Mouse (Mus musculus) embryonic facial prominence, embryonic 12.5 days (tissue): ENCODE results near the gene Arhgap22. TPM values are rescaled to one million over a fixed set of nuclear protein-coding genes. Genes with fewer than 3 reads are reported as not detected.

Experiments used
- ATAC-seq: fragments of 200-750 bp; cut with Nextera tagmentation; 2 replicates; pipeline ENCODE4 v1.8.0; 2017; ENCODE audit not compliant: insufficient number of reproducible peaks, insufficient read depth, low FRiP score, low TSS enrichment
- H3K27ac ChIP-seq: fragments of 300-500 bp; sonication (generic); 2 replicates; pipeline ENCODE4 v1.5.1; 2016; ENCODE audit warnings: mild to moderate bottlenecking
- H3K27me3 ChIP-seq: fragments of 300-500 bp; sonication (generic); 2 replicates; pipeline ENCODE4 v1.6.1; 2016; ENCODE audit warnings: mild to moderate bottlenecking, moderate library complexity
- H3K36me3 ChIP-seq: fragments of 300-500 bp; sonication (generic); 2 replicates; pipeline ENCODE4 v1.6.1; 2016; ENCODE audit warnings: mild to moderate bottlenecking
- H3K4me1 ChIP-seq: fragments of 300-500 bp; sonication (generic); 2 replicates; pipeline ENCODE4 v1.6.1; 2016
- H3K4me2 ChIP-seq: fragments of 300-500 bp; sonication (generic); replicated peaks from 2 replicates; pipeline ENCODE4 v1.6.1; 2016; ENCODE audit warnings: mild to moderate bottlenecking, moderate library complexity
- H3K4me3 ChIP-seq: fragments of 300-500 bp; sonication (generic); 2 replicates; pipeline ENCODE4 v1.5.1; 2016; ENCODE audit warnings: mild to moderate bottlenecking
- H3K9ac ChIP-seq: fragments of 300-500 bp; sonication (generic); 2 replicates; pipeline ENCODE4 v1.6.1; 2016; ENCODE audit warnings: mild to moderate bottlenecking, moderate library complexity
- H3K9me3 ChIP-seq: fragments of 300-500 bp; sonication (generic); 2 replicates; pipeline ENCODE4 v1.6.1; 2016; ENCODE audit warnings: mild to moderate bottlenecking, moderate library complexity
- WGBS: fragments of 180-500 bp; shearing (Covaris S2); methylation state at CpG from one replicate; pipeline ENCODE4 v1.1.7; 2016; 5-methylcytosine and 5-hydroxymethylcytosine counted together
- polyA plus RNA-seq: library from polyadenylated mRNA; unstranded; fragments of >200 nt; fragmentation: Nextera tagmentation; extraction: Ambion mirVana; gene quantifications from 2 replicates; pipeline ENCODE4 v1.2.1, GENCODE M21; 2016

Gene Arhgap22
- polyA plus RNA-seq, 1 experiment from 2014 or later, result 4.5 TPM

DNA sequence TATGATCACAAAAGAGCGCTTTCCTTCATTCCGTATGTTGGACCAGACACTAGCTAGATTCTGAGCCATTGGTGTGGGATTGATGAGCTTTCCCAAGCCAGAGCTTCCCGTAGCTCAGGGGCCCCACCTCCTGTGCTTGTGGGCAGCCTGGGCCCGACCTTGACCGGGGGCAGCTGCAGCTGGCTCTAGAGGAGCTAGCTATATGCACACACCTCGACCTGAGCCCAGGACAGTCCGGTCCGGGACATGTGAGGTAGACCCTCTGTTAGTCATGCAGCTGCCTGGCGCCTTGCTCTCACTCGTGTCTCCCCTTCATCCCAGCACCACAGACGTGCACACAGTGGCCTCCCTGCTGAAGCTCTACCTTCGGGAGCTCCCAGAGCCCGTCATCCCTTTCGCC, 148.3 kb downstream of the Arhgap22 start:
- H3K27me3 ChIP-seq, result no peaks in the 10 kb centered on the region
- peaks cover 22% of the 10 kb centered on the region for H3K4me1 ChIP-seq
- no peaks in the 10 kb centered on the region for H3K36me3 ChIP-seq
- 63% methylated on average over 14 of the region's 14 CpGs for whole genome bisulfite sequencing
- ATAC-seq, result no peak
- H3K4me3 ChIP-seq, result no peak overlapping the region
- H3K9me3 ChIP-seq, result no peaks in the 10 kb centered on the region
- H3K4me2 ChIP-seq, result no peak overlapping the region
- no peak overlapping the region for H3K27ac ChIP-seq
- no peak overlapping the region for H3K9ac ChIP-seq

- Histone ChIP-seq H3K9me3 (no peaks in the 10 kb centered on the region), H3K27ac (no peak overlapping the region)
- WGBS, result 24% methylated on average over 10 of the region's 10 CpGs
These were observed 149.0 kb downstream of the Arhgap22 start for GRCm38 (mm10) chr14:33362807-33363206.

DNA sequence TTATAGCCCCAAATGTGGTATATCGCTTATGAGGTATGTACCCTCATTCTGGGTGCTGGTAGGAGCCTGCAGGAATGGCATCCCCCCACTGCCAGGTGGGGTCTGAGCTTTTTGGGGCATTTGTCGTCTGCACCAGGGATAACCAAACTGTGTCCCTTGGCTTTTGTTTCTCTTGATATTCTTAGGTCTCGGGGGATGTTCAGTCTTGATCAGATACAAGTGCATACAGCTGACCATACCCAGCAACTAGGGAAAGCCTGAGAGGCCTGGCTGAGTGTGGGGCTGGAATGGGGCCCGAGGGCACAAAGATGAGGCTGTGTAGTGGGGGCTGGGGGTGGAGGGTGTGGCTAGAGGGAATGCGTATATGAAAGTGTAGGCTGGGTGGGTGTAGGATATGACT, 149.8 kb downstream of the Arhgap22 start:
- H3K36me3 ChIP-seq, result no peaks in the 10 kb centered on the region

More at GRCm38 (mm10) chr14:33362807-33363206, 149.0 kb downstream of the Arhgap22 start:
- no peaks in the 10 kb centered on the region for H3K36me3 ChIP-seq
- H3K9ac ChIP-seq, result no peak overlapping the region
- H3K4me3 ChIP-seq, result no peak overlapping the region
- ATAC-seq, result no peak
- no peak overlapping the region; the same call in 1 of the 2 replicates for H3K4me2 ChIP-seq
- H3K4me1 ChIP-seq, result peaks cover 22% of the 10 kb centered on the region
- no peaks in the 10 kb centered on the region for H3K27me3 ChIP-seq

DNA sequence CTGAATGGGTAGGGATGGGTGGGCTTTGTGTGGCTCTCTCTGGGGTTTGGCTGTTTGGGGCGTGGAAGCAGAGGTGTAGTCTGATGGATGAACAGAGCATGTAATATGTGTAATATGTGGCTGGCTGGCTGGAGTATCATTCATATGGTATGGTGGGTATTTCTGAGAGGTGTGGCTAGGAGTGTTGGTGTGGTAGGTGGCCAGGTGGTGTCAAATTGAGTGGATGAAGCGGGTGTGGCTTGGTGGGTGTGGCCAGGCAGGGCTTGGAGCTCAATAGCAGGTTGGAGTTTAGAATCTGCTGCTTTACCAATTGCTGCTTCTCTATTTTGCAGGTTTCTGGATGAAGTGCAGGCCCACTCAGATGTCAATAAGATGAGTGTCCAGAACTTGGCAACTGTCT, 150.2 kb downstream of the Arhgap22 start:
- Histone ChIP-seq H3K27me3 (no peaks in the 10 kb centered on the region), H3K36me3 (no peaks in the 10 kb centered on the region), H3K4me3 (no peak overlapping the region), H3K27ac (no peak overlapping the region), H3K4me1 (peaks cover 22% of the 10 kb centered on the region), H3K4me2 (no peak overlapping the region), H3K9me3 (no peaks in the 10 kb centered on the region), H3K9ac (no peak overlapping the region)
- WGBS, result 77% methylated on average over 2 of the region's 2 CpGs
- ATAC-seq, result no peak

More for the DNA sequence above, 149.8 kb downstream of the Arhgap22 start:
- no peak overlapping the region for H3K4me2 ChIP-seq
- H3K9me3 ChIP-seq, result no peaks in the 10 kb centered on the region
- no peak overlapping the region for H3K4me3 ChIP-seq
- H3K9ac ChIP-seq, result no peak overlapping the region
- ATAC-seq, result no peak
- H3K27ac ChIP-seq, result no peak overlapping the region
- no peaks in the 10 kb centered on the region for H3K27me3 ChIP-seq
- H3K4me1 ChIP-seq, result peaks cover 22% of the 10 kb centered on the region
- 79% methylated on average over 5 of the region's 5 CpGs for WGBS

DNA sequence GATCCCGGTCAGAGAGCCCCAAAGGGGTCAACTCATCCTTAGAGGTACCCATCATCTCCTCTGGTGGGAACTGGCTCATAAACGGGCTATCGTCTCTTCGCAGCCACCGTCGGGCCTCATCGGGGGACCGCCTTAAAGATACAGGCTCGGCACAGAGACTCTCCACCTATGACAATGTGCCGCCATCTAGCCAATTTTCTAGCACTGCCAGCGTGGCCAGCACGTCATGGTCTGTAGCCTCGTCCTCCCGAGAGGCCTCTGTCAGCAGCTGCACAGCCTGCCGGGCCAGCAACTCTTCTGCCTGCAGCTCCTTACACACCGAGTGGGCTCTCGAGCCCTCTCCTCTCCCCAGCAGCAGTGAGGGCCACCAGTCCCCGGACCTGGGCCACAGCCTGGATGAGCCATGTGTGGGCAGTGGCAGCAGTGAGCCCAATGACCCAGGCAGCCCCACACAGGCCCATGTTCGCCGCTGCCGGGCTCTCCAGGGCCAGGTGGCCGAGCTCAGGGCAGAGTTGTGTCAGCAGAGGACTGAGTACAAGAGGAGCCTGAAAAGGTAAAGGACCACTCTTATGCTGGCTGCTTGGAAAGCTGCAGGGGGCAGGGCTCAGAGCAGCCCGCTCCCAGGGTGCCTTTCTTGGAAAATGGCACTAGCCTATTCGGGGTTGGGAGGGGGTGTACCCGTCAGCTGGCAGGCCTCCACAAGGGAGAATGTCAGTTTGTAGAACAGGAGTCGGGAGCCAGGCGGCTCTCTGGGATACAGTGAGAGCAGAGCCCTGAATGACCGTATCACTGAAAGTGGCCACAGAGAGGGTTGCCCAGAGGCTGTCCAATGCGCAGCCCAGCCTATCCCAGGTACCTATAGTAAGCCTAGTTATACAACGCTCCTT, 153.3 kb downstream of the Arhgap22 start:
- ATAC-seq, result no peak
- H3K9me3 ChIP-seq, result no peaks in the 10 kb centered on the region
- no peak overlapping the region for H3K4me2 ChIP-seq
- H3K36me3 ChIP-seq, result no peaks in the 10 kb centered on the region
- 80% methylated on average over 30 of the region's 30 CpGs for WGBS
- no peaks in the 10 kb centered on the region for H3K27me3 ChIP-seq
- no peak overlapping the region for H3K4me3 ChIP-seq
- H3K27ac ChIP-seq, result no peak overlapping the region
- no peak overlapping the region for H3K9ac ChIP-seq
- peaks cover 17% of the 10 kb centered on the region for H3K4me1 ChIP-seq

DNA sequence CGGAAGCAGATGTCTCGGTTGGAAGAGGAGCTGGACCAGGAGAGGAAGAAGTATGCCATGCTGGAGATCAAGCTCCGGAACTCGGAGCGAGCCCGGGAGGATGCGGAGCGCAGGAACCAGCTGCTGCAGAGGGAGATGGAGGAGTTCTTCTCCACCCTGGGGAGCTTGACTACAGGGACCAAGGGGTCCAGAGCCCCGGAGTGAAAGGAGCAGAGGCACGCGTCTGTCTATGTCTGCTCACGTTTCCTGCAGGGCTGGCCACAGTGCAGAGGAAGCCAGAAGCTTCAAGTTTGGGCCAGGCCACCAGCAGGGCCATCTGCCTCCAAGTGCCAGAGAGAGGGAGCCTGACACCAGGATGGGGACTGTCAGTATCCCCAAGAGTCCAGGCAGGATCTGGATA, 155.5 kb downstream of the Arhgap22 start:
- Histone ChIP-seq H3K9ac (no peak overlapping the region), H3K4me3 (no peak overlapping the region), H3K9me3 (no peaks in the 10 kb centered on the region), H3K4me2 (no peak overlapping the region), H3K27ac (no peak overlapping the region), H3K36me3 (no peaks in the 10 kb centered on the region), H3K4me1 (0 out of 2 replicates have a peak, but pooled peaks cover 7% of the 10 kb centered on the region), H3K27me3 (no peaks in the 10 kb centered on the region)
- 85% methylated on average over 12 of the region's 12 CpGs for WGBS
- ATAC-seq, result no peak

- Histone ChIP-seq H3K27ac (no peak overlapping the region), H3K4me3 (no peak overlapping the region), H3K27me3 (no peaks in the 10 kb centered on the region), H3K9ac (no peak overlapping the region), H3K4me1 (0 out of 2 replicates have a peak, but pooled peaks cover 7% of the 10 kb centered on the region), H3K4me2 (peak overlapping the region; percentile 25), H3K36me3 (no peaks in the 10 kb centered on the region), H3K9me3 (no peaks in the 10 kb centered on the region)
- WGBS, result 13% methylated on average over 7 of the region's 7 CpGs
- ATAC-seq, result peak; percentile 72
These were observed 156.2 kb downstream of the Arhgap22 start for GRCm38 (mm10) chr14:33370056-33370455.

- peak; percentile 48; the same call in 1 of the 2 replicates for ATAC-seq
- Histone ChIP-seq H3K4me2 (no peak overlapping the region), H3K27ac (no peak overlapping the region), H3K36me3 (no peaks in the 10 kb centered on the region), H3K9ac (no peak overlapping the region), H3K27me3 (no peaks in the 10 kb centered on the region), H3K4me1 (0 out of 2 replicates have a peak, but pooled peaks cover 7% of the 10 kb centered on the region), H3K9me3 (no peaks in the 10 kb centered on the region), H3K4me3 (no peak overlapping the region)
- 17% methylated on average over 3 of the region's 3 CpGs for WGBS
These were observed 157.4 kb downstream of the Arhgap22 start for GRCm38 (mm10) chr14:33371248-33371647.

DNA sequence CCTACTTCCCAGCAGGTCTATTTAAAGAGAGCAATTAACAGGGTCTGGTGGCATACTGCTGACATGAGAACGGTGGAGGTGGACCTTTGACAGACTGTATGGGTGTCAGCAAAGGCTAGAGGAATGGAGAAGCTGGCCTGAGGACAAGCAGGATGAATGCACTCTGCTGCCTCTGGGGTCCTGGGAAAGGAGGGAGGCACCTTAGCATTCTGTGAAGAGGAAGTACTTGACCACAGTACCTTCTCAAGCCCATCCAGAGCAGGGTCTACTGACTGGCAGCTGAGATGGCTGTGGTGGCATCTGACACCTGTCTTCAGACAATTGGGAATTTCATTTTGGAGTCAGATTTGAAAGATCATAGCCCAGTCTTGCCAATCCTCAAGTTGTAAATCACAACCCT, 159.4 kb downstream of the Arhgap22 start:
- no peak for ATAC-seq
- peaks cover 3% of the 10 kb centered on the region; the same call in 1 of the 2 replicates for H3K36me3 ChIP-seq
- H3K9me3 ChIP-seq, result no peaks in the 10 kb centered on the region
- H3K4me2 ChIP-seq, result no peak overlapping the region
- no peak overlapping the region for H3K9ac ChIP-seq
- H3K4me1 ChIP-seq, result 0 out of 2 replicates have a peak, but pooled peaks cover 7% of the 10 kb centered on the region
- WGBS, result 56% methylated on average over 1 of the region's 1 CpGs
- no peak overlapping the region for H3K4me3 ChIP-seq
- H3K27me3 ChIP-seq, result no peaks in the 10 kb centered on the region
- no peak overlapping the region for H3K27ac ChIP-seq

DNA sequence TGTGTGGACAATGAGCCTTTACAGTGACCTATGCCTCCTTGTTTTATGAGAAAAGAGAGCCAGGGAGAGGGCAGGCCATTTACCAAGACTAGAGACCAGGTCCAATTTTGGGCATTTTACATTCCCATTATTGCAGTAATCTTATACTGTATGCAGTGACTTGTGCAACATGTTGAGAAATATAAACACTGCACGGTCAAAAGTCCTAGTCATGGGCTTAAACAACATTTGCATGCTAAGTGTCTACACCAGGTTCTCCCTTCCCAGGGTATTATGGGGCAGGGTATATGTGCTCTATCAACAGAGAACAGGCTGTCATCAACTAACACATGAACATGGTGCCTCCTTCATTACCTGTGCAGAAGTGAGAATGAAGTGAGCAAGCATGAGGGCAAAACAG, 160.3 kb downstream of the Arhgap22 start:
- no peak overlapping the region for H3K4me3 ChIP-seq
- H3K36me3 ChIP-seq, result peaks cover 3% of the 10 kb centered on the region; the same call in 1 of the 2 replicates
- ATAC-seq, result no peak
- WGBS, result 78% methylated on average over 1 of the region's 1 CpGs
- no peaks in the 10 kb centered on the region for H3K27me3 ChIP-seq
- no peak overlapping the region for H3K4me2 ChIP-seq
- H3K9me3 ChIP-seq, result no peaks in the 10 kb centered on the region
- H3K9ac ChIP-seq, result no peak overlapping the region
- 0 out of 2 replicates have a peak, but pooled peaks cover 7% of the 10 kb centered on the region for H3K4me1 ChIP-seq
- no peak overlapping the region for H3K27ac ChIP-seq

- H3K9me3 ChIP-seq, result no peaks in the 10 kb centered on the region
- H3K4me3 ChIP-seq, result no peak overlapping the region
- no peaks in the 10 kb centered on the region for H3K4me1 ChIP-seq
- WGBS, result 90% methylated on average over 3 of the region's 3 CpGs
- no peak overlapping the region for H3K27ac ChIP-seq
- H3K4me2 ChIP-seq, result no peak overlapping the region
- no peak for ATAC-seq
- H3K36me3 ChIP-seq, result peaks cover 15% of the 10 kb centered on the region
- no peaks in the 10 kb centered on the region for H3K27me3 ChIP-seq
- no peak overlapping the region for H3K9ac ChIP-seq
These were observed 163.4 kb downstream of the Arhgap22 start for GRCm38 (mm10) chr14:33377211-33377610.

DNA sequence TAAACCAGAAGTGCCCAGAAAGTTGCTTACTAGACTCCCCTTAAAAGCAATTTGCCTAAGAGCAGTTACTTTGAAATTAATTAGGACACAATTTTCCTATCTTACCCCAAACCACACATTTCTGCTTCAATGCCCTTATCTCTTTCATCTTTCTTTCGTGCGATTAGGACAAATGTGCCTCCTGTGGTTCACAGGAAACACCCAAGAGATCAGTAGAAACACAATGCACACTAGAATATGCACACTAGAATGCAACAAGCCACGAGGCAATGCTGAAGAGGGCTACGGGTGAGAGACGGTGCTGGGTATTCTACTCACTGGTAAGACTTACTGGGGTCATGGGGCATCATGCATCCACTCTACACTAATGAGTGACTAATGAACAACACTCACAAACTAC, 164.9 kb downstream of the Arhgap22 start:
- H3K36me3 ChIP-seq, result peaks cover 28% of the 10 kb centered on the region
- WGBS, result 81% methylated on average over 5 of the region's 5 CpGs

More for the DNA sequence above, 164.9 kb downstream of the Arhgap22 start:
- Histone ChIP-seq H3K27ac (no peak overlapping the region), H3K27me3 (no peaks in the 10 kb centered on the region), H3K4me1 (no peaks in the 10 kb centered on the region), H3K9ac (no peak overlapping the region), H3K4me3 (no peak overlapping the region), H3K9me3 (no peaks in the 10 kb centered on the region), H3K4me2 (no peak overlapping the region)
- ATAC-seq, result no peak
